Mouse (Mus musculus) v-Abl transformed pro-B cells (cell line): ENCODE measurements around the gene Cd302.

Experiments
- in situ Hi-C, 2 experiments: fragments of 400-800 bp; cut with MboI; formaldehyde crosslinking; loops; one replicate each; pipeline ENCODE4 v1.15.1; 2025; ENCODE audit not compliant: unreplicated experiment in 2 of 2

Cd302 gene

DNA sequence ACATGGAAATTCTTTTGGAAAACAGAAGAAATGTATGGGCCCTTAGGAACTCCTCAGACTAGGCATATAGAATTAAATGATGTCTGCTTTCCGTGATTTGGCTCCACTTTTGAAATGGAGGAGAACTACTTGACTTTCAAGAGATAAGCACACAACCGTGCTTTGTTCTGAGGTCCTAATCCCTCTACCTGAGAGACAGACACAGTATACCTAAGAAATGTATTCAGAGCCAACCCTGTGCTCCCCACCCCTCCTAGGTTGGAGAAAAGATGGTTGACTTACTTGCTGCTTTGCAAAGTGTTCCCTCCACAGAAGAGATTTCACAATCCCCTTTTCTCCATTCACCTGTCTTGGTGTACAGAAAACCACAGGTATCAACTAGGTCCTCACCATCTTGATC is 27.5 kb downstream of the Cd302 start:
- in situ Hi-C loops, result no loop called here

DNA sequence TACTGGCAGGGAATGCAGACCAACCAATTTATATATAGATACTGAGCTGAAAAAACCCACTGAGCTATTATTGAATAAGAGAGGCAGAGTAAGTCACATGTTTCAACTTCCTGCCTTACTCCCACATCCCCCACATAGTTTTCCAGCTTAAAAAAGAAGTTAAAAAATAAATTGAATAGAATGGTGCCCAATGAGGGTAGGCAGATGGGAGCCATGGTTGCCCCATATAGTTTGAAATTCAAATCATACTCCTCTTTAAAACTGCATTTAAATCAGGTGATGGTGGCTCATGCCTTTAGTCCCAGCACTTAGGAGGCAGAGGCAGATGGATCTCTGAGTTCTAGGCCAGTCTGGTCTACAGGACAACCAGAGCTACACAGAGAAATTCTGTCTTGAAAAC is 30.8 kb downstream of the Cd302 start:
- in situ Hi-C loops, result no loop called here

DNA sequence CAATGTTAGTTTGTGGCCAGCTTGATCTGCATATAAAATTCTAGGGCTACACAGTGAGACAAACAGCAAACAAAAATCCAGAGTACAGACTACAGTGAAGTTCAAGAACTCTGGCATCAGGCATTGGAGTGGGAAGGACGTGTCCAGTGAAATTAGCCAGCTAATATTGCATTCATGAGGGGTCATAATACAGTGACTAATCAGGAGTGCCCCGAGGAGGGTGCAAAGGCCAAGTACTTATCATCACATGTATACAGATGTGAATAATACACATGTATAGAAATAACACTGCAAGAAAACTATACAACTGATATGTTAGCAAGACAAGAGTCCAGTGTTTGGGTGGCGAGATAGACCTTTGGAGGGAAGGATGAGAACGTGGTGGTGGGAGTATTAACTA is 31.5 kb downstream of the Cd302 start:
- in situ Hi-C loops, result no loop called here

DNA sequence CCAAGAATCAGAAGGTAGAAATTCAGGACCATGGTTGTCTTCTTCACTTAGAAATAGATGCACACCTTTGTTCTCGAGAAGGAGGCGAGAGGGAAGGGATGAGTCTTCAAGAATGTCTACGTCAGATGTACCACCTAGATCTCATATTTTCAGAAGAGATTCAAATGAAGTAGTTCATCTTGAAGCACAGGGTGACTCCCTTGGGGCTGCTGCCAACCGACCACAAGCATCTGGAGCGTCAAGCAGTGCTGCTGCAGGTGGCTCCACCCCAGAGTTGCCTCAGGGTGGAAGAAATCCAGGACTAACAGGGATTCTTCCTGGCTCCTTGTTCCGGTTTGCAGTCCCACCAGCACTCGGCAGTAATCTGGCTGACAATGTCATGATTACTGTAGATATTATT is 49.8 kb downstream of the Cd302 start:
- in situ Hi-C loops, result loop anchor here in 1 of 2 experiments (10.0 to 25.0 kb wide), 2 partner anchors 290 to 697 kb away; no protein-coding TSS in a partner anchor

DNA sequence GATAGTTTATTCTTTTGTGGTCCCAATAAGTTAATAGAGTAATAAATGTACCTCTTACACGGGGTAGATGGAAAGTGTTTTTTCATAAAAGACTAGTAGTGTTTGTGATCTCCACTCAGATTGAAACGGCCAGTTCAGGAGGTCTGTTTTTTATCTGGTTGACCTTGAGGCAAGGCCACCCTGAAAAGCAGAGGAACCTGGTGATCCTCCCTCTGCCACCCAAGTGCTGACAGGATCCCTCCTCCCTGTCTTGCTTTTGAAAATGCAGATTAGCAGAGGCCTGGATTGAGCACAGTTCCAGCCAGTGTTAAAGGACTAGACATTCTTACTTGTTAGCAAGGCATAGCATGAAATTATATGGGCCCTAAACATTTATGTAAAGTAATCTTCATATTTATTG is 51.1 kb downstream of the Cd302 start:
- in situ Hi-C loops, result loop anchor here in 1 of 2 experiments (10.0 to 25.0 kb wide), 2 partner anchors 288 to 696 kb away; no protein-coding TSS in a partner anchor

DNA sequence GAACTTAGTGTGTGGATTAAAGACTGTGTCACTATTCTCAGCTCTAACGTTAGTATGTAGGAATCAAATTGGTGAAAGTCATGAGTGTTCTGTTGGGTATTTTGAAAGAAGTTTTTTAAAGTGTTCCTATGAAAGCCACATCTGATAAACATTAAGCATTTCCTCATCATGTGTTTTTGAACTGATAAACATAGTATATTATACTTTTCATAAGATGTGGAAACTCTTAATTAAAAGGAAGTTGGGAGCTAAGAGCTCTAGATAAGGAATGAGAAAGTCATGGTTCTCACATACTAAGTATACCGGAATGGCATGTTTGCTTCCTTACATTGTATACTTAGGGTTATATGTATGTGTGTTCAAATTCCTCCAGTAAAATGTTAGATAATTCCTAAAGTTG is 53.9 kb downstream of the Cd302 start:
- in situ Hi-C loops, result loop anchor here in 1 of 2 experiments (10.0 to 25.0 kb wide), 2 partner anchors 286 to 693 kb away; no protein-coding TSS in a partner anchor

DNA sequence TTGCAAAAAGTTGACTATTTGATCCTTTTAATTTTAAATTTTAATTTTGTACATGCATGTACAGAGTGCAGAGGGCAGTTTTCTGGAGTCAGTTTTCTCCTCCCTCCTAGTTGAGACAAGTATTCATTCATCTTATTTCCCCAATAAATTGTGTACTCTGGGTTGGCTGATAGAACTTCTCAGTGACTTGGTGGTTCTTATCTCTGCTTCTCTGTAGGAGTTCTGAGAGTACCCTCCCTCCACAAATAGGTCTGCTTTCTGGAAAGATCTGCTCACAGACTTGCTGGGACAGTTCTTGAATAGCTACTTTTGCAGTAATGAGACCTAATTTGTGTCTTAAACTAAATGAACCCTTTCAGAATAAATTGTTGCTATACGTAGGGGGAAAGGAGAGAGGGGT is 55.8 kb downstream of the Cd302 start:
- in situ Hi-C loops, result loop anchor here in 1 of 2 experiments (25.0 kb wide), 1 partner anchor 691 kb away; no protein-coding TSS in a partner anchor

DNA sequence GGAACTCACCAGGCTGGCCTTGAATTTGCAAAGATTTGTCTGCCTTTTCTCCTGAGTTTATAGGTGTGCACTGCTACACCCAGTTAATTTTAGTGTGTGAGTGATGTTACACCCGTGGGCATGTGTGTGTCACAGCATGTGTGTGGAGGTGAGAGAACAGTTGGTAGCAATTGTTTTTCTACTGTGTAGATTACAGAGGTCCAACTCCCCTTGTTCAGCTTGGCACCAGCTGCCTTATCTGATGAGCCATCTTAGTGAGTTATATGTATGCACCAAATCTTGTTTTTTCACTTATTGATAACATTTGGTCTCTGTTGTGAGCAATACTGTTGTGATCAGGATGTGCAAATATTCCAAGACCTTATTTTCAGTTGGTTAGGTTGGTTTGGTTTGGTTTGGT is 60.8 kb downstream of the Cd302 start:
- in situ Hi-C loops, result loop anchor here (25.0 kb wide), 1 partner anchor 211 kb away; no protein-coding TSS in a partner anchor

DNA sequence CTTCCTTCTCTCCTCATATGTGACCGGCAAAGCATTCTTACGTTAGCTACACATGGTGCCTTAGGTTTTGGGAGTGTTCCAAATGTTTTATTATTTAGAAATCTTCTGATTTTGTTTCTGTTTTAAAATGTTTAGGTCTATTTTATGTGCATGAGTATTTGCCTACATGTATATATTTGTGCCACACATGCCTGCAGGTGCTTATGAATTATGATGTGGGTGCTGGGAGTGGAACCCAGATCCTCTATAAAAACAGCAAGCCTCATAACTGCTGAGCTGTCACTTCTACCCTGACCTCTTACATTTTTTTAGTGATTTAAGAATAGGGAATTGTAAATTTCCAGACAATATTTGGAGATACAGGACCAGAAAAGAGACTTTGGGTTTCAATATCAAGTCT is 62.3 kb downstream of the Cd302 start:
- in situ Hi-C loops, result loop anchor here (25.0 kb wide), 1 partner anchor 210 kb away; no protein-coding TSS in a partner anchor

DNA sequence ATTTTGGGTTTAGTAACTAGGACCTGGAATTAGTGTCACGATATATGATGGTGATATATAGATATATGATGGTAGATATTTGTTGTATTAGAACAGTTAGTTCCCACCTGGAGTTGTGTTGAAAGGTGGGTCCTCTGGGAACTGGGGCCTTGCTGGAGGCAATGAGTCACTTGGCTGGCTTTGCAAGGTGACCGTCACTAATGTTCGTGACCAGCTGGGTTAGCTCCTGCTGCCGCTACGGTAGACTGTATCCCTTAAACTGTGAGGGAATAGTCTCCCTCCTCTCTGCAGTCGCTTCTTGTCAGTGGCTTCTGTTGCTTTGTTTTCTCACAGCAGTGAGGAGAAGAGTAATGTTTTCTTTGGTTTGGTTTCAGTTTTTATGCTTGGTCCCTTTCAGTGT is 63.1 kb downstream of the Cd302 start:
- in situ Hi-C loops, result loop anchor here (25.0 kb wide), 1 partner anchor 209 kb away; no protein-coding TSS in a partner anchor

DNA sequence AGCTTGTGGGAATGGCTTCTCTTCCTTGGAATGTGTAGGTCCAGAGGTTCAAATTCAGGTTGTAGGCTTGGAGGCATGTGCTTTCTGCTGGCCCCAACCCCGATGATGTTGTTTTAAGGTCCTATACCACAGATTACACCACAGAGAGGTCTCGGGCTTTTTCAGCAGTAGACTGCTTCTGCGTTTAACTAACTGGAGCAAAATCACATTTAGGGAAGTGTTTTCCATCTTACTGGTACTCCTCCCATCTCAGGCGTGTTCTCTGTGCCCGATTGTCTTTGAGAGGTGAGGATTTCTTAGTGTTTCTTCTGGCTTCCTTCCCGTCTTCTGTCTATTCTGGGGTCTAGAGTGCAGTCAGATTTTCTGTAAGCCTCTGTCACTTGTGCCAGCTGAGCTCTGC is 66.7 kb downstream of the Cd302 start:
- in situ Hi-C loops, result loop anchor here (25.0 kb wide), 1 partner anchor 205 kb away; no protein-coding TSS in a partner anchor

DNA sequence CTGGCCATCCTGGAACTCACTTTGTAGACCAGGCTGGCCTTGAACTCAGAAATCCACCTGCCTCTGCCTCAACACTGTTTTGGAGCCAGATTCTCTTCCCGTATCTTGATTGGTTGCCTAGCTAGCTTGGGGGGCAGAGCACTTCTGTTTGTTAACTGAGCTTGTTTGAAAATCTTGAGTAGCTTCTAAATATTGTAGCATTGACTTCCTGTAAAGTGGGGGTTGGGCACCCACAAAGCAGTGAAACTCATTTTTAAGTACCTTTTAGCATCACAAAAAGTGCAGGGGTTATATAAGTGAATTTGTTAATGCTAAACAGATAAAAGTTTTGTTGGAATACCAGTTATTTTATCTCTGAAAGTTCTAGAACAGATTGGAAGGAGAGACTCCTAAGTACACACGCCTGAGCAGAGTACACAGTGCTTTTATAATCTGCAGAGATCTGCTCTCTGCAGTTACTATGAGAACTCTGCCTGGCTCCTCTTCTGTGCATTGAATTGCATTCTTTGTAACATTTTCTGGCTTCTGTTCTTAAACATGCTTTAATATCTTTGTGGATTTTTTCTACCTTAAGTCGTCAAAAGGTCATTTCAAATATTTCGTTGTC is 67.6 kb downstream of the Cd302 start:
- in situ Hi-C loops, result loop anchor here (25.0 kb wide), 1 partner anchor 204 kb away; no protein-coding TSS in a partner anchor

DNA sequence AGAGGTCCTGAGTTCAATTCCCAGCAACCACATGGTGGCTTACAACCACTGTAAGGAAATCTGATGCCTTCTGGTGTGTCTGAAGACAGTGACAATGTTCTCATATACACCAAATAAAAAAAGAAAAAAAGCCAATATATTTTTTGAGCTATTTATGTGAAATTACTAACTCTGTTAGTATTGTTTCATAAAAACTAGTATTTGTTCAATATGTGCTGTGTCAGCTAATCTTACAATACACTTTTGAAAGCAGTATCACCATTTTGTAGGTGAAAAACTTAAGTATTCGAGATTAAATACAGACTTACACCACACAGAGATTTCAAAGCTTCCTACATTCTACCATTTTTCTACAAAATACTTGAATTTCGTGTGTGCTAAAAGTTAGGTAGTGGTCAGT is 69.6 kb downstream of the Cd302 start:
- in situ Hi-C loops, result loop anchor here (25.0 kb wide), 1 partner anchor 202 kb away; no protein-coding TSS in a partner anchor

DNA sequence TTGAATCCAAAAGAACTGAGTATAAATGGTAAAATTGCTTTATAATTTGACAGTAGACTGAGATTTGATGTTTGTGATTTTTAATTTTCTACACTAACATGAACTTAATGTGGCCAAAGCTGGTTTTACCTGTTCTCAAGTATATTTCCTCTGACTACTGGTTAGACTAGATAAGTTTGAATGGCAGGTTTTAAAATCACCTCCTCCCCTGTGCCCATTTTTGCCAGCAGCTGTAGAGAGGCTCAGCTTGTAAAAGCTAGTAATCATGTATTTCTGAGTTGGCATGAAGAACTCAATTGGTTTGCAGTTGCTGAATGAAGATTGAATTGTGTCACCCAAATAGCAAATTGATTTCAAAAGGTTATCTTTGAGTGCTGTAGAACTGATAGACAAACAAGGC is 71.8 kb downstream of the Cd302 start:
- in situ Hi-C loops, result loop anchor here (25.0 kb wide), 1 partner anchor 200 kb away; no protein-coding TSS in a partner anchor

DNA sequence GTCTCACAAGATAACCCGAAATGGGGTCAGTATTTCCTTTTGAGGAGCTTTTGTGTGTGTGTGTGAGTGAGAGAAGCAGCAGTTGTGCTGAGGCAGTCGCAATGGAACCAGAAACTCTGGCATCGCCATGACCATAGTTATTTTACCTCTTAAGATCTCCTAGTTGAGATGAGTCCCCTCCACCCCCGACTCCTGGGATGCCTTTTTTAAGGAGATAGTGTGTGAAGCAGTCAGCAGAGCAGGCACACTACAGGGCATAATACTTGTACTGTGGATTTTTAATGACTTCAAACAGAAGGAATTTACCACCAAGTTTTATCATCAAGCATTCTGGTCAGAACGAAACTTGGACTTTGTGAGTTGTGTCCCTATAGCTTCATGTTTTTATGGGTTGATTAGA is 73.5 kb downstream of the Cd302 start:
- in situ Hi-C loops, result loop anchor here (25.0 kb wide), 1 partner anchor 199 kb away; no protein-coding TSS in a partner anchor

DNA sequence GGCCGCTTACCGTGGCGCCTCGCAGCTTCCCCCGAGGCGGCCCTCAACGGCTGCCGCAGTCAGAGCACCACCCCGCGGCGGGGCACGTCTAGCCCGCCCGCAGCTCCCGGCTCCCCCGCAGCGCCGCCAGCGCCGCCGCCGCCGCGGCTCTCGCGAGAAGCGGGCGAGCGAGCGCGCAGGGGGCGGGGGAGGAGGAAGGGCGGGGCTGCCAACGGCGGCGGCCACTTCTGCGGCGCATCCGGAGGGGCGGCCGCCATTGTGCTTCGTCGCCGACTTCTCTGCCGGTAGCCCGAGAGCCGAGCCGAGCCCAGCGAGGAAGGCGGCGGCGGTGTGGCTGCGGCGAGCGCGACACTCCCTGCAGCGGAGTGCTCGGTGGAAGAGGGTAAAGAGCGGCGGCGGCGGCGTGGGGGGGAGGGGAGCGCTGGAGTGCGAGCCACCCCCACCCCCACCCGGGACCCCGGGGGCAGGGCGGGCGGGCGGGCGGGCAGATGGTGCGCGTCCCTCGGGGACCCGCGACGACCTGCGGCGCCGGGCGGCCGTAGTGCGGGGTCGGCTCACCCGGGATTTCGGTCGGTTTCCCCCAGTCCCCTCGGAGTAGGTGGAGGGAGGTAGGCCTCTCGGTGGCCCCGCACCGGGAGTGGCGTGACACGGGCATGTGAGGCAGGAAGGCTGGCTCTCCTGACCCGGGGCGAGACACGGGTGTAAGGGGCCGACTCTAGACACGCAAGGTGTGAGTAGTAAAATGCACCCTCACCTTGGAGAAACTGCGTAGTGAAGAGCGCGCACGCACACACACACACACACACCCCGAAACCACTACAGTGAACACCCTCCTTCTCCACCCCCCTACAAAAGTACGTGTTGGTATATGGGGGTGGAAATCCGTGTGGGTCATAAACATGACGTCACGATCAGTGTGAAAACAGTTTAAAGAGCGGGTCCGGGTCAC is 74.3 kb downstream of the Cd302 start, which contains the start of the genes Baz2b and March7:
Baz2b (minus strand) TSS at position 137 of the 949 bp plus-strand sequence.
March7 (plus strand) TSS at position 185 of the 949 bp plus-strand sequence.
- in situ Hi-C loops, result loop anchor here (5.0 to 25.0 kb wide), 2 partner anchors 83 to 198 kb away; no protein-coding TSS in a partner anchor

DNA sequence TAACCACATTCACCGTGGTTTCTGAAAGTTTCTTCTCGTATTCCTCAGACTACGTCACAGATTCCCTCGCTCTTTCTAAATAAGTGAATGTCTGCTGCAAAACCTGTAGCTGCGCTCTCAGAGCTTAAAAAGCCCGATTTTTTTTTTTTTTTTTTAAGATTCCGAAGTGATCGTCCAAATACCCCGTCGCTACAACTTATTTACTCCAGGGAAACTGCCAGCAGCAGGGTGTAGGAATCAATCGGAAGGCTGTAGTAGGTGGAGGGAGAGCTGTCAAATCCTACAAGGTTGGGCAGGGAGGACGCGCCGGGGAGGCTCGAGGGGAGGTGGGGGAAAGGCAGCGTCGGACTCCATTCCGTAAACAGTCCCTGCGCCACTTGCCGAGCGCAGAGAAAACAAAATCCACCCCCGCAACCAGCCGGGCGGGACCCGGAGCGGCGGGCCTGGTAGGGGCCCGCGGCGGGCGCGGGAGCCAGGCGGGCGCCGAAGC is 75.1 kb downstream of the Cd302 start:
- in situ Hi-C loops, result loop anchor here (5.0 to 25.0 kb wide), 2 partner anchors 82 to 197 kb away; no protein-coding TSS in a partner anchor

DNA sequence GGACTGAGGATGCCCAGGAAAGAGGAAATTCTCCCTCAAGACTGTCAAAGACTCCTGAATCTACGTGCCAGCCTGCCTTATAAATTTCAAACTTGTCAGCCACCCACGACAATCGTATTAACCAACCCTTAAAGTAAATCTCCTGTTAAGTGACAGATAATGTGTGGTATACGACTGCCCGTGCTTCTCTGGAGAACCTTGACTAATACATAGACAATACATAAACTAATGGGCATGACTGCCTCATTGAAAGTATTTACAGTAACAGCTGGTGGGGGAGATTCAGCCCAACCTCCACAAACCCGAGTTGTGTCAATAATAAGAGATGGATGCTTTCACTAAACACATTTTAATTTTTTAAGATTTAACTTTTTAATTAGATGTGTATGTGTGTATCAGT is 78.5 kb downstream of the Cd302 start:
- in situ Hi-C loops, result loop anchor here (5.0 to 25.0 kb wide), 2 partner anchors 78 to 193 kb away; no protein-coding TSS in a partner anchor

DNA sequence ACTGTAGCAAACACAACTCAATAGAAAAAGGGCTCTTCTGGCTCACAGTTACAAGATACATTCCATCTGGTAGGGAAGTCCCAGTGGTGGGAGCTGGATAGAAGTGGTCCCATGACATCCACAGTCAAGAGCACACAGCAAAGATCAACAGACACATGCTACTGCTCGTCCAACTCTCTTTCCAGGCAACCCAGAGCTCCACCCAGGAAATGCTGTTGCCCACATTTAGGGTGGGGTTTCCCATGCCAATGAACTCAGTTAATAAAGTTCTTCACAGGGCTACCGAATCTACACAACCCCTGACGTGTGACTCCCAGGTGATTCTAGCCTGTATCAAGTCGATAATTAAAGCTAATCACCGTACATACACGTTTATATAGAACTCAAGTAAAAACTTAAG is 80.1 kb downstream of the Cd302 start:
- in situ Hi-C loops, result loop anchor here (25.0 kb wide), 1 partner anchor 192 kb away; no protein-coding TSS in a partner anchor

DNA sequence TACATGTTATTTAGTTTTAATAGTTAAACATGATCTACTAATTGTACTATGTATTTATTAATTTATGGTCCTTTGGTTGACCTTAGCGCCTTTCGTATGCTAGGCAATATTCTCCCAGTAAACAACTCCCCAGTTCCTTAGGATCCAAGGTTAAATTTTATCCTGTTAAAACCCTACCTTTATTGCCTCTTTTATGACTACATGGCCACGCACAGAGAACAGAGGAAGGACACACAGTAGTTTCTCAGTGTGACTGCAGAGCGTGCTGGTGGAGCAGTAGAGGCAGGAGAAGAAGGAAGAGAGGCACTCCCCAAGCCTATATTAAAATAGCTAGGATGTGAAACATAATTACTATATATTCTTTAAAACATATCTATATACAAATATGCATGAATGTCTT is 80.6 kb downstream of the Cd302 start:
- in situ Hi-C loops, result loop anchor here (25.0 kb wide), 1 partner anchor 191 kb away; no protein-coding TSS in a partner anchor
